Mouse (Mus musculus) midbrain, postnatal 0 days (tissue): ENCODE measurements around the gene 2210407C18Rik. TPM values are rescaled to one million over a fixed set of nuclear protein-coding genes. Genes with fewer than 3 reads are reported as not detected.

Experiments used
- ATAC-seq: fragments of 200-750 bp; cut with Nextera tagmentation; 2 replicates; pipeline ENCODE4 v1.8.0; 2017; ENCODE audit warnings: moderate number of reproducible peaks, mild to moderate bottlenecking, moderate TSS enrichment, moderate library complexity; ENCODE audit not compliant: low FRiP score
- DNase-seq: peaks from one replicate; pipeline ENCODE4 v3.0.0-alpha.2; 2015; ENCODE audit warnings: low spot score
- H3K27ac ChIP-seq: fragments of 300-500 bp; sonication (generic); 2 replicates; pipeline ENCODE4 v1.5.1; 2014; ENCODE audit warnings: low read depth, mild to moderate bottlenecking, low read length, mixed read lengths
- H3K27me3 ChIP-seq: fragments of 300-500 bp; sonication (generic); 2 replicates; pipeline ENCODE4 v1.6.1; 2014; ENCODE audit warnings: low read length, control low read depth, mixed read lengths; ENCODE audit not compliant: insufficient read depth
- H3K36me3 ChIP-seq: fragments of 300-500 bp; sonication (generic); 2 replicates; pipeline ENCODE4 v1.6.1; 2014; ENCODE audit warnings: low read length, control low read depth, mixed read lengths; ENCODE audit not compliant: insufficient read depth
- H3K4me1 ChIP-seq: fragments of 300-500 bp; sonication (generic); 2 replicates; pipeline ENCODE4 v1.6.1; 2014; ENCODE audit warnings: mild to moderate bottlenecking, control low read depth, antibody characterized with exemption, low read length, mixed read lengths; ENCODE audit not compliant: insufficient read depth
- H3K4me2 ChIP-seq: fragments of 300-500 bp; sonication (generic); 2 replicates; pipeline ENCODE4 v1.6.1; 2014; ENCODE audit warnings: low read depth, mild to moderate bottlenecking, low read length, mixed read lengths; ENCODE audit not compliant: poor library complexity, severe bottlenecking
- H3K4me3 ChIP-seq: fragments of 300-500 bp; sonication (generic); 2 replicates; pipeline ENCODE4 v1.5.1; 2014; ENCODE audit warnings: low read depth, mild to moderate bottlenecking, low read length, moderate library complexity
- H3K9ac ChIP-seq: fragments of 300-500 bp; sonication (generic); replicated peaks from 2 replicates; pipeline ENCODE4 v1.6.1; 2014; ENCODE audit warnings: mild to moderate bottlenecking, low read length, moderate library complexity, mixed read lengths; ENCODE audit not compliant: poor library complexity, severe bottlenecking
- H3K9me3 ChIP-seq: fragments of 300-500 bp; sonication (generic); 2 replicates; pipeline ENCODE4 v1.6.1; 2016; ENCODE audit warnings: low read length, control low read depth
- CTCF ChIP-seq: IDR thresholded peaks from 2 replicates; pipeline ENCODE4 v1.5.1; 2016; ENCODE audit warnings: antibody characterized with exemption, mild to moderate bottlenecking
- WGBS: fragments of 180-500 bp; shearing (Covaris S2); extraction: QIAGEN DNeasy Blood & Tissue Kit; methylation state at CpG from one replicate; pipeline ENCODE4 v1.1.7; 2014; 5-methylcytosine and 5-hydroxymethylcytosine counted together
- polyA plus RNA-seq: library from polyadenylated mRNA; unstranded; fragments of >200 nt; fragmentation: Nextera tagmentation; extraction: Ambion mirVana; gene quantifications from 2 replicates; pipeline ENCODE4 v1.2.1, GENCODE M21; 2015
- total RNA-seq: library from RNA; depleted of rRNA; stranded (reverse); fragments of >200 nt; gene quantifications from 2 replicates; pipeline ENCODE4 v1.2.3, GENCODE M21; 2014

The 2210407C18Rik gene
- total and polyA plus RNA-seq, 2 experiments from 2014 or later, result not detected

DNA sequence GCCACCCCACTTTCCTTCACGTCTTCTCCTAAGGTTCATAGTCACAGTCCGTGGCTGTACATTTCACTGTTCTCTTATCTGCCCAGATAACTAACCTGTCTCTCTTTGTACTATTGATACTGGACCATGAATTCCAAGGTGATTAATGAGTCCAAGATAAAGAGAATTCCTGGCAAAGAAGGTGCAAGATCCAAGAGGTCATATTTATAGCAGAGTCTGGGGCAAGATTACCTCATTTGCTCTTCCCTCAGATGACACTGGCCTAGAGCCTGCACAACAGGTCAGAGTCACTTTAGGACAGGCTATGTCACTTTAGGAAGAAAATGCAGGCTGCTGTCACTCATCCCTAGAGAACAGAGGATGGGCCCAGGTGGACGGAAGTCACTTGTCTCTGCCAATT is 10.6 kb downstream of the 2210407C18Rik start:
- H3K4me2 ChIP-seq, result no peak overlapping the region
- DNase-seq, result no peak
- no peak overlapping the region for H3K4me3 ChIP-seq
- ATAC-seq, result no peak
- no peaks in the 10 kb centered on the region for H3K9me3 ChIP-seq
- TF ChIP-seq CTCF, result no peak
- no peaks in the 10 kb centered on the region for H3K27me3 ChIP-seq
- 92% methylated on average over 3 of the region's 3 CpGs for WGBS
- no peak overlapping the region for H3K27ac ChIP-seq
- H3K9ac ChIP-seq, result no peak overlapping the region
- no peaks in the 10 kb centered on the region for H3K36me3 ChIP-seq
- no peaks in the 10 kb centered on the region for H3K4me1 ChIP-seq

DNA sequence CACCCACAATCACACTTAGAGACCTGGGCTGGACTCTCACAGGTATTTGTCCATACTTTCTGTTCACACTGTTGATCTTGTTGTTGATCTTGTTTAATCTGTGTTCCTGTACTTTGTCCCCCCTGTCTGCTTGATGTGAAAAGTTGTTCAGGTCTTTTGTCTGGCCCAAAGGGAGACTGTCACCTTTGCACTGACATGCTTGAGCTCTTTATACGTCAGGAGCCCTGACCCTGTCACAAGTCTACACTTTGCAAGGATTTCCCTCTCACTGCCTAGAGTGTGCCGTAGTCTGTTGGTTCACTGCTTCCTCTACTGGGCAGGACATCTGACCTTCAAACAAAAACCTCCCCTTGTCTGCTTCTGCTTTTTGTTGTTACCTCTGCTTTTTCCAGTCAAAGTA is 11.2 kb downstream of the 2210407C18Rik start:
- TF ChIP-seq CTCF, result no peak
- DNase-seq, result no peak
- H3K9me3 ChIP-seq, result no peaks in the 10 kb centered on the region
- no peak overlapping the region for H3K4me2 ChIP-seq
- no peak overlapping the region for H3K27ac ChIP-seq
- no peak for ATAC-seq
- H3K4me3 ChIP-seq, result no peak overlapping the region
- no peaks in the 10 kb centered on the region for H3K4me1 ChIP-seq
- WGBS, result 67% methylated on average over 2 of the region's 2 CpGs
- no peak overlapping the region for H3K9ac ChIP-seq
- H3K36me3 ChIP-seq, result no peaks in the 10 kb centered on the region
- no peaks in the 10 kb centered on the region for H3K27me3 ChIP-seq

DNA sequence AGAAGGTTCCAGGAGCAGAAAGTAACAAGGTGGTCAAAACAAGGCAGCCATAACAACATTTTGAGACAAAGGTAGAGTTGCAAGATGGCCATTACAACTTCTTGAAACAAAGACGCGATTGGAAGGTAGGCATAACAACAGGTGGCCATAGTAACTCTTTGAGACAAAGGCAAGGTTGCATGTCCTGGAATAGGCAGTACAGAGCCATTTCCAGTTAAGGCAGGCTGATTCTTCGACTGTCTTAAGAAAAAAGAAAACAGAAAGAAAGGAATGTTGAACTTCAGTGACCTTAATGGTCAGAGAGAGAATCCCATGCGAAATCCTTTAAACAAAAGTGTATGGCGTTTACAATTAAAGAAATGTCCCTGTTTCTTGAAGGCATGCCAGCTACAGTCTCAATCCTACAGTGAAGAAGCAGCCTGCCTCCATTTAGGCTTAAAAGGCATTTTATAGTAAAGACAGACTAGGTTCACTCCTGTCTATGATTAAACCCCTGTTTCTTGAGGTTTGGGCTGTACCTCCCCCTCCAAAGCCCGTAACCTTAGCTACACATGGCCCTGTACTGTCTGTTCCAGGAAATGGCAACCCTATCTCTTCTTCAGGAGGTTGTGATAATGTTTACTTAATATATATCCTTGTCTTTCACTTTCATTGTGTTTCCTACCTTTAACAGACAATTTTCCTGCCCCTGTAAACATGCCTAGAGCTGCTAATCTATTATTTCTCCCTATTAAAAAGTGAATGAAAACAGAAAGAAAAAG is 12.9 kb downstream of the 2210407C18Rik start:
- no peak overlapping the region for H3K4me3 ChIP-seq
- TF ChIP-seq CTCF, result no peak
- H3K9ac ChIP-seq, result no peak overlapping the region
- ATAC-seq (no peak), DNase-seq (no peak)
- WGBS, result 83% methylated on average over 6 of the region's 6 CpGs
- H3K27ac ChIP-seq, result no peak overlapping the region
- no peaks in the 10 kb centered on the region for H3K27me3 ChIP-seq
- no peaks in the 10 kb centered on the region for H3K4me1 ChIP-seq
- H3K9me3 ChIP-seq, result no peaks in the 10 kb centered on the region
- no peak overlapping the region for H3K4me2 ChIP-seq
- H3K36me3 ChIP-seq, result no peaks in the 10 kb centered on the region

DNA sequence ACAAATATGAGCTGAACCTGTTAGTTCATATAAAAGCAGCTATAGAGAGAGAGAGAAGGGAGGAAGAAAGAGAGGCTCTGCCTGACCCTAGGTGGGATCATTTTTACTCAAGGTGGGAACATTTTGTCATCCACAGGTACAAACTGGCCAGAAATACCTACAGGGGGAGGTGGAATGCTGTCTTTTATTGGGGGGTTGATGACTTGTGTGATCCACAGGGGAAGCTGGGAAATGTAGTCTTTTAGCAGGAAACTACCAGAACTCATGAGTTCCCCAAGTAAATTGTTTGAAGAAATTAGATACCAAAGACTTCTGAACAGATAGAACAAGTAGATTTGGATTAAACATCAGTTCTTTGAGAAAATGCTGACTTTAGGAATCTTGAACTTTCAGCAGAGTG is 13.8 kb downstream of the 2210407C18Rik start:
- Histone ChIP-seq H3K36me3 (no peaks in the 10 kb centered on the region), H3K9ac (no peak overlapping the region), H3K4me1 (no peaks in the 10 kb centered on the region), H3K27ac (no peak overlapping the region), H3K4me2 (no peak overlapping the region), H3K4me3 (no peak overlapping the region), H3K9me3 (no peaks in the 10 kb centered on the region), H3K27me3 (no peaks in the 10 kb centered on the region)
- no peak for TF ChIP-seq CTCF
- no peak for ATAC-seq
- no peak for DNase-seq

DNA sequence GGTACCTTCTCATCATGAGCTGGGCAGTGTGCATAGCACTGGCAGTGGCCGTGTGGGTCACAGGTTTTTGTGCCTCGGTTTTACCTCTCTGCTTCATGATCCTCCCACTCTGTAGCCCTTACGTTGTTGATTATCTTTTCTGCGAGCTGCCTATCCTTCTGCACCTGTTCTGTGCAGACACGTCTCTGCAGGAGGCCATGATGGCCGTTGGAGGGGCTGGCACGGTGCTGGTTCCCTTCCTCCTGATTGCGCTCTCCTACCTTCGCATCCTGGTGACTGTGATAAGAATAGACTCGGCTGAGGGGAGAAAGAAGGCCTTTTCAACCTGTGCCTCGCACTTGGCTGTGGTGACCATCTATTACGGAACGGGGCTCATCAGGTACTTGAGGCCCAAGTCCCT is 18.0 kb downstream of the 2210407C18Rik start:
- no peak for TF ChIP-seq CTCF
- DNase-seq (no peak), ATAC-seq (no peak)
- Histone ChIP-seq H3K4me1 (no peaks in the 10 kb centered on the region), H3K27me3 (no peaks in the 10 kb centered on the region), H3K4me3 (no peak overlapping the region), H3K27ac (no peak overlapping the region), H3K9ac (no peak overlapping the region), H3K36me3 (no peaks in the 10 kb centered on the region), H3K4me2 (no peak overlapping the region), H3K9me3 (no peaks in the 10 kb centered on the region)
- 85% methylated on average over 13 of the region's 13 CpGs for WGBS

DNA sequence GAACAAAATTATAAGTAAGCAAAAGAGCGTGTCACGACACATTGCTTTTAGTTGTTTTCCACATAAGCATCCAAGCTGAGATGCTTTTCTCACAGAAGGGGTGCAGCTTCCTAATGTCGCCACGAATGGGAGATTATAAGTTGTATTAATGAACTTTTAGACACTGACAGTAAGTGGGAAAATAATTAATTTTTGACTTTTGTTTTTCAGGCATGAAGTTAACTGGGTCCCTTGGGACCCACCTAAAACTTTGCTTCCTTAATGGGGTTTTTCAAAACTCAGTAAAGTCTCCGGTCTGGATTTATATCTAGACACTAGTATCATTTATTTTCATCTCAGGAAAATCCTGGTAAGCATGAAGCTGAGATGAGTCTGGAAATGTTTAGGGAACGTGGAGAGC is 21.1 kb downstream of the 2210407C18Rik start, which contains the start of gene Olfr324:
Gene Olfr324 (plus strand): TSS at position 301 of the 400 bp plus-strand sequence.
- Histone ChIP-seq H3K36me3 (no peaks in the 10 kb centered on the region), H3K4me3 (no peak within 1 kb of the TSS), H3K9ac (no peak within 1 kb of the TSS), H3K4me1 (no peaks in the 10 kb centered on the region), H3K27ac (no peak within 1 kb of the TSS), H3K27me3 (no peaks in the 10 kb centered on the region), H3K4me2 (no peak within 1 kb of the TSS), H3K9me3 (no peaks in the 10 kb centered on the region)
- ATAC-seq (no peak), DNase-seq (no peak)
- 84% methylated on average over 6 of the region's 6 CpGs for WGBS
- no peak for TF ChIP-seq CTCF
